Mouse (Mus musculus): ENCODE data around the gene Tox2. TPM values are rescaled to one million over a fixed set of nuclear protein-coding genes. Genes with fewer than 3 reads are reported as not detected.

Tox2 gene
- polyA plus RNA-seq, 1 experiment from 2014 or later = 3.0 TPM

- Histone ChIP-seq H3K4me3 (no peak overlapping the region), H3K4me1 (peaks cover 13% of the 10 kb centered on the region), H3K9ac (no peak overlapping the region), H3K36me3 (no peaks in the 10 kb centered on the region), H3K27ac (no peak overlapping the region), H3K9me3 (no peaks in the 10 kb centered on the region), H3K4me2 (no peak overlapping the region), H3K27me3 (peaks cover 30% of the 10 kb centered on the region)
- ATAC-seq (ENCODE audit: insufficient number of reproducible peaks, insufficient read depth, low FRiP score, low TSS enrichment, low read depth) = no peak
- 83% methylated on average over 6 of the region's 6 CpGs for WGBS
Measured at GRCm38 (mm10) chr2:163331423-163331822, 128.5 kb downstream of the Tox2 start.

GRCm38 (mm10) chr2:163332368-163333055, 129.6 kb downstream of the Tox2 start:
- Histone ChIP-seq H3K4me2 (no peak overlapping the region), H3K9me3 (no peaks in the 10 kb centered on the region), H3K9ac (no peak overlapping the region; the same call in 1 of the 2 replicates), H3K27me3 (peaks cover 41% of the 10 kb centered on the region), H3K27ac (no peak overlapping the region; the same call in 1 of the 2 replicates), H3K36me3 (no peaks in the 10 kb centered on the region), H3K4me1 (peaks cover 13% of the 10 kb centered on the region), H3K4me3 (no peak overlapping the region)
- ATAC-seq (ENCODE audit: insufficient number of reproducible peaks, insufficient read depth, low FRiP score, low TSS enrichment, low read depth) = no peak
- WGBS = 36% methylated on average over 13 of the region's 13 CpGs

- Histone ChIP-seq H3K9me3 (no peaks in the 10 kb centered on the region), H3K36me3 (no peaks in the 10 kb centered on the region), H3K4me1 (peaks cover 11% of the 10 kb centered on the region), H3K27me3 (peaks cover 65% of the 10 kb centered on the region), H3K4me2 (no peak overlapping the region), H3K9ac (no peak overlapping the region), H3K4me3 (no peak overlapping the region), H3K27ac (no peak overlapping the region)
- WGBS = 23% methylated on average over 9 of the region's 9 CpGs
- no peak; the same call in 1 of the 2 replicates for ATAC-seq (ENCODE audit: insufficient number of reproducible peaks, insufficient read depth, low FRiP score, low TSS enrichment, low read depth)
Measured at GRCm38 (mm10) chr2:163340263-163340662, 137.3 kb downstream of the Tox2 start.

GRCm38 (mm10) chr2:163343671-163344070, 140.7 kb downstream of the Tox2 start:
- Histone ChIP-seq H3K9ac (no peak overlapping the region), H3K36me3 (no peaks in the 10 kb centered on the region), H3K9me3 (no peaks in the 10 kb centered on the region), H3K27ac (no peak overlapping the region), H3K4me2 (no peak overlapping the region), H3K4me1 (peaks cover 12% of the 10 kb centered on the region), H3K4me3 (no peak overlapping the region), H3K27me3 (peaks cover 37% of the 10 kb centered on the region)
- 88% methylated on average over 4 of the region's 4 CpGs for WGBS
- ATAC-seq (ENCODE audit: insufficient number of reproducible peaks, insufficient read depth, low FRiP score, low TSS enrichment, low read depth) = no peak

GRCm38 (mm10) chr2:163344976-163345660, 142.2 kb downstream of the Tox2 start:
- Histone ChIP-seq H3K27me3 (peaks cover 23% of the 10 kb centered on the region), H3K36me3 (no peaks in the 10 kb centered on the region), H3K4me3 (no peak overlapping the region), H3K9me3 (no peaks in the 10 kb centered on the region), H3K27ac (no peak overlapping the region), H3K4me1 (peaks cover 11% of the 10 kb centered on the region), H3K4me2 (no peak overlapping the region), H3K9ac (no peak overlapping the region)
- WGBS = 75% methylated on average over 13 of the region's 13 CpGs
- no peak for ATAC-seq (ENCODE audit: insufficient number of reproducible peaks, insufficient read depth, low FRiP score, low TSS enrichment, low read depth)

- 78% methylated on average over 11 of the region's 11 CpGs for WGBS
- peaks cover 11% of the 10 kb centered on the region for H3K4me1 ChIP-seq
- H3K4me2 ChIP-seq = no peak overlapping the region
- H3K36me3 ChIP-seq = no peaks in the 10 kb centered on the region
- H3K9ac ChIP-seq = no peak overlapping the region
- no peaks in the 10 kb centered on the region for H3K9me3 ChIP-seq
- peaks cover 9% of the 10 kb centered on the region for H3K27me3 ChIP-seq
- H3K4me3 ChIP-seq = no peak overlapping the region
- no peak for ATAC-seq (ENCODE audit: insufficient number of reproducible peaks, insufficient read depth, low FRiP score, low TSS enrichment, low read depth)
- no peak overlapping the region for H3K27ac ChIP-seq
Measured at GRCm38 (mm10) chr2:163346497-163346896, 143.6 kb downstream of the Tox2 start.

GRCm38 (mm10) chr2:163347517-163348184, 144.7 kb downstream of the Tox2 start:
- Histone ChIP-seq H3K4me3 (no peak overlapping the region), H3K4me2 (no peak overlapping the region), H3K4me1 (peaks cover 16% of the 10 kb centered on the region), H3K27ac (no peak overlapping the region), H3K9ac (no peak overlapping the region), H3K9me3 (no peaks in the 10 kb centered on the region), H3K27me3 (0 out of 2 replicates have a peak, but pooled peaks cover 5% of the 10 kb centered on the region), H3K36me3 (no peaks in the 10 kb centered on the region)
- WGBS = 81% methylated on average over 8 of the region's 8 CpGs
- ATAC-seq (ENCODE audit: insufficient number of reproducible peaks, insufficient read depth, low FRiP score, low TSS enrichment, low read depth) = no peak

- no peaks in the 10 kb centered on the region for H3K36me3 ChIP-seq
- H3K27me3 ChIP-seq = 0 out of 2 replicates have a peak, but pooled peaks cover 5% of the 10 kb centered on the region
- H3K9me3 ChIP-seq = no peaks in the 10 kb centered on the region
- no peak overlapping the region for H3K9ac ChIP-seq
- H3K4me1 ChIP-seq = peaks cover 19% of the 10 kb centered on the region
- no peak for ATAC-seq (ENCODE audit: insufficient number of reproducible peaks, insufficient read depth, low FRiP score, low TSS enrichment, low read depth)
- no peak overlapping the region for H3K4me2 ChIP-seq
- whole genome bisulfite sequencing = 71% methylated on average over 7 of the region's 7 CpGs
- no peak overlapping the region for H3K4me3 ChIP-seq
- H3K27ac ChIP-seq = no peak overlapping the region
Measured at GRCm38 (mm10) chr2:163348677-163349076, 145.8 kb downstream of the Tox2 start.

- no peak for ATAC-seq (ENCODE audit: insufficient number of reproducible peaks, insufficient read depth, low FRiP score, low TSS enrichment, low read depth)
- WGBS = 59% methylated on average over 9 of the region's 9 CpGs
- Histone ChIP-seq H3K9ac (no peak overlapping the region), H3K4me2 (no peak overlapping the region), H3K27ac (no peak overlapping the region), H3K9me3 (no peaks in the 10 kb centered on the region), H3K27me3 (0 out of 2 replicates have a peak, but pooled peaks cover 5% of the 10 kb centered on the region), H3K36me3 (no peaks in the 10 kb centered on the region), H3K4me3 (no peak overlapping the region), H3K4me1 (peaks cover 24% of the 10 kb centered on the region)
Measured at GRCm38 (mm10) chr2:163349411-163349810, 146.5 kb downstream of the Tox2 start.

GRCm38 (mm10) chr2:163350443-163350842, 147.5 kb downstream of the Tox2 start:
- Histone ChIP-seq H3K4me2 (no peak overlapping the region), H3K9ac (no peak overlapping the region), H3K4me3 (no peak overlapping the region), H3K4me1 (peaks cover 24% of the 10 kb centered on the region), H3K27ac (no peak overlapping the region), H3K9me3 (no peaks in the 10 kb centered on the region), H3K27me3 (0 out of 2 replicates have a peak, but pooled peaks cover 5% of the 10 kb centered on the region), H3K36me3 (no peaks in the 10 kb centered on the region)
- ATAC-seq (ENCODE audit: insufficient number of reproducible peaks, insufficient read depth, low FRiP score, low TSS enrichment, low read depth) = no peak
- 49% methylated on average over 5 of the region's 5 CpGs for WGBS

GRCm38 (mm10) chr2:163353731-163354130, 150.8 kb downstream of the Tox2 start:
- ATAC-seq (ENCODE audit: insufficient number of reproducible peaks, insufficient read depth, low FRiP score, low TSS enrichment, low read depth) = no peak

More at GRCm38 (mm10) chr2:163353731-163354130, 150.8 kb downstream of the Tox2 start:
- H3K4me2 ChIP-seq = no peak overlapping the region
- no peak overlapping the region for H3K4me3 ChIP-seq
- H3K36me3 ChIP-seq = no peaks in the 10 kb centered on the region
- 0 out of 2 replicates have a peak overlapping the region, but pooled peaks have one; percentile 36 for H3K9ac ChIP-seq
- peaks cover 23% of the 10 kb centered on the region for H3K4me1 ChIP-seq
- 16% methylated on average over 7 of the region's 7 CpGs for WGBS
- no peaks in the 10 kb centered on the region for H3K9me3 ChIP-seq
- H3K27ac ChIP-seq = no peak overlapping the region
- H3K27me3 ChIP-seq = no peaks in the 10 kb centered on the region

All from embryonic facial prominence, embryonic 13.5 days (tissue).